Mouse (Mus musculus) urinary bladder, postnatal 4 days (tissue): ENCODE results near the gene Cacna1d.
A peak's percentile ranks its signal among the peaks of the same experiment; 100 is the strongest.

Experiments
- DNase-seq, 2 experiments: peaks; one replicate each; pipeline ENCODE4 v3.0.0; 2021 to 2022; ENCODE audit warnings: low spot score in 2 of 2

Cacna1d gene

GRCm38 (mm10) chr14:30019792-30020575 lies 471.3 kb downstream of the Cacna1d start:
- no peak for DNase-seq

- DNase-seq = no peak
These were observed 471.9 kb downstream of the Cacna1d start for GRCm38 (mm10) chr14:30019375-30019774.

- no peak for DNase-seq
These were observed 472.4 kb downstream of the Cacna1d start for GRCm38 (mm10) chr14:30018846-30019245.

GRCm38 (mm10) chr14:30018463-30018801 lies 472.8 kb downstream of the Cacna1d start:
- DNase-seq = no peak

- no peak for DNase-seq
These were observed 473.3 kb downstream of the Cacna1d start for GRCm38 (mm10) chr14:30017794-30018462.

GRCm38 (mm10) chr14:30016666-30017065 lies 474.6 kb downstream of the Cacna1d start:
- DNase-seq = no peak

- DNase-seq = no peak
These were observed 476.2 kb downstream of the Cacna1d start for GRCm38 (mm10) chr14:30015008-30015407.

- no peak for DNase-seq
These were observed 476.8 kb downstream of the Cacna1d start for GRCm38 (mm10) chr14:30014487-30014886.

- DNase-seq = no peak
These were observed 479.2 kb downstream of the Cacna1d start for GRCm38 (mm10) chr14:30011886-30012560.

- peak; percentile 55 to 78 for DNase-seq
These were observed 481.2 kb downstream of the Cacna1d start for GRCm38 (mm10) chr14:30009864-30010560.

- DNase-seq = peak; percentile 45 to 73
These were observed 482.3 kb downstream of the Cacna1d start, which contains the start of the genes Il17rb and Chdh for GRCm38 (mm10) chr14:30008733-30009575. Gene Il17rb, minus strand, starts transcription at chr14:30008896. Gene Chdh, plus strand, starts transcription at chr14:30009023.

- DNase-seq = no peak
These were observed 491.8 kb downstream of the Cacna1d start for GRCm38 (mm10) chr14:29999475-29999811.

- no peak for DNase-seq
These were observed 492.3 kb downstream of the Cacna1d start for GRCm38 (mm10) chr14:29998747-29999474.

- DNase-seq = no peak
These were observed 493.9 kb downstream of the Cacna1d start for GRCm38 (mm10) chr14:29997345-29997744.

- no peak for DNase-seq
These were observed 495.1 kb downstream of the Cacna1d start for GRCm38 (mm10) chr14:29996000-29996751.

- no peak for DNase-seq
These were observed 496.3 kb downstream of the Cacna1d start for GRCm38 (mm10) chr14:29994976-29995375.
